Mouse (Mus musculus): ENCODE measurements around the gene Poc1a.

Poc1a gene

GRCm38 (mm10) chr9:106368112-106368717 is 87.4 kb downstream of the Poc1a start, which contains the start of gene Dusp7:
Gene Dusp7 (plus strand): TSS chr9:106368632.
- peak in 1 of 2 experiments; percentile 73 for DNase-seq (ENCODE audit: low spot score in 2 of 2)

GRCm38 (mm10) chr9:106368831-106369501 is 88.1 kb downstream of the Poc1a start:
- no peak for DNase-seq (ENCODE audit: low spot score in 2 of 2)

GRCm38 (mm10) chr9:106369801-106370485 is 89.1 kb downstream of the Poc1a start:
- no peak for DNase-seq (ENCODE audit: low spot score in 2 of 2)

GRCm38 (mm10) chr9:106370620-106371383 is 89.9 kb downstream of the Poc1a start:
- no peak for DNase-seq (ENCODE audit: low spot score in 2 of 2)

GRCm38 (mm10) chr9:106371384-106371671 is 90.5 kb downstream of the Poc1a start:
- peak in 1 of 2 experiments; percentile 56 for DNase-seq (ENCODE audit: low spot score in 2 of 2)

- peak in 1 of 2 experiments; percentile 66 for DNase-seq (ENCODE audit: low spot score in 2 of 2)
Observed at GRCm38 (mm10) chr9:106371776-106372175, 90.9 kb downstream of the Poc1a start.

GRCm38 (mm10) chr9:106372431-106373412 is 91.9 kb downstream of the Poc1a start:
- DNase-seq (ENCODE audit: low spot score in 2 of 2): no peak

GRCm38 (mm10) chr9:106373973-106374372 is 93.1 kb downstream of the Poc1a start:
- DNase-seq (ENCODE audit: low spot score in 2 of 2): no peak

- no peak for DNase-seq (ENCODE audit: low spot score in 2 of 2)
Observed at GRCm38 (mm10) chr9:106377247-106377646, 96.4 kb downstream of the Poc1a start.

GRCm38 (mm10) chr9:106378045-106378444 is 97.2 kb downstream of the Poc1a start:
- DNase-seq (ENCODE audit: low spot score in 2 of 2): no peak

GRCm38 (mm10) chr9:106378753-106379152 is 97.9 kb downstream of the Poc1a start:
- no peak for DNase-seq (ENCODE audit: low spot score in 2 of 2)

GRCm38 (mm10) chr9:106386181-106386864 is 105.5 kb downstream of the Poc1a start:
- DNase-seq (ENCODE audit: low spot score in 2 of 2): no peak

GRCm38 (mm10) chr9:106392828-106393527 is 112.1 kb downstream of the Poc1a start:
- no peak for DNase-seq (ENCODE audit: low spot score in 2 of 2)

- no peak for DNase-seq (ENCODE audit: low spot score in 2 of 2)
Observed at GRCm38 (mm10) chr9:106393548-106393947, 112.7 kb downstream of the Poc1a start.

GRCm38 (mm10) chr9:106394649-106395602 is 114.1 kb downstream of the Poc1a start:
- no peak for DNase-seq (ENCODE audit: low spot score in 2 of 2)

- no peak for DNase-seq (ENCODE audit: low spot score in 2 of 2)
Observed at GRCm38 (mm10) chr9:106397733-106398132, 116.9 kb downstream of the Poc1a start.

- no peak for DNase-seq (ENCODE audit: low spot score in 2 of 2)
Observed at GRCm38 (mm10) chr9:106398667-106399311, 117.9 kb downstream of the Poc1a start.

- DNase-seq (ENCODE audit: low spot score in 2 of 2): no peak
Observed at GRCm38 (mm10) chr9:106399808-106400207, 118.9 kb downstream of the Poc1a start.

Measured in frontal cortex, postnatal 25 days (tissue).